Mouse (Mus musculus): ENCODE data around the gene Cacng2. TPM values are rescaled to one million over a fixed set of nuclear protein-coding genes. Genes with fewer than 3 reads are reported as not detected.
"Not testable (repeated sequence)": the region's sequence is repeated elsewhere in the genome, so short reads cannot be mapped to it uniquely, and the experiment has no call there.

Cacng2 gene
- polyA plus RNA-seq, 1 experiment from 2014 or later: 6.9 TPM

- H3K27ac ChIP-seq (ENCODE audit: low read length); ATAC-seq; H3K9me3 ChIP-seq (ENCODE audit: control insufficient read depth, low read length); H3K36me3 ChIP-seq (ENCODE audit: control insufficient read depth, insufficient read depth); H3K4me2 ChIP-seq (ENCODE audit: low read length); H3K9ac ChIP-seq (replicated peaks; ENCODE audit: low read depth, low read length); H3K4me1 ChIP-seq (replicated peaks; ENCODE audit: control insufficient read depth, insufficient read depth, low read length); H3K4me3 ChIP-seq (replicated peaks; ENCODE audit: low read length); H3K27me3 ChIP-seq (replicated peaks; ENCODE audit: control insufficient read depth, insufficient read depth, low read length): not testable (repeated sequence)
- 81% methylated on average over 8 of the region's 8 CpGs for WGBS
These were observed 111.6 kb downstream of the Cacng2 start for GRCm38 (mm10) chr15:78008206-78008605.

- WGBS: 53% methylated on average over 9 of the region's 9 CpGs
- Histone ChIP-seq H3K27ac (ENCODE audit: low read length) (no peak overlapping the region), H3K9ac (replicated peaks; ENCODE audit: low read depth, low read length) (no peak overlapping the region), H3K27me3 (replicated peaks; ENCODE audit: control insufficient read depth, insufficient read depth, low read length) (no peaks in the 10 kb centered on the region), H3K4me3 (replicated peaks; ENCODE audit: low read length) (no peak overlapping the region), H3K36me3 (ENCODE audit: control insufficient read depth, insufficient read depth) (no peaks in the 10 kb centered on the region), H3K9me3 (ENCODE audit: control insufficient read depth, low read length) (no peaks in the 10 kb centered on the region), H3K4me1 (replicated peaks; ENCODE audit: control insufficient read depth, insufficient read depth, low read length) (no peaks in the 10 kb centered on the region), H3K4me2 (ENCODE audit: low read length) (no peak overlapping the region)
- ATAC-seq: no peak; the same call in 1 of the 2 replicates
These were observed 115.9 kb downstream of the Cacng2 start for GRCm38 (mm10) chr15:78003929-78004328.

- H3K36me3 ChIP-seq (ENCODE audit: control insufficient read depth, insufficient read depth): no peaks in the 10 kb centered on the region
- ATAC-seq: no peak
- no peaks in the 10 kb centered on the region for H3K4me1 ChIP-seq (replicated peaks; ENCODE audit: control insufficient read depth, insufficient read depth, low read length)
- no peaks in the 10 kb centered on the region for H3K27me3 ChIP-seq (replicated peaks; ENCODE audit: control insufficient read depth, insufficient read depth, low read length)
- H3K9ac ChIP-seq (replicated peaks; ENCODE audit: low read depth, low read length): no peak overlapping the region
- WGBS: 10% methylated on average over 5 of the region's 5 CpGs
- H3K4me2 ChIP-seq (ENCODE audit: low read length): no peak overlapping the region
- H3K9me3 ChIP-seq (ENCODE audit: control insufficient read depth, low read length): no peaks in the 10 kb centered on the region
- H3K4me3 ChIP-seq (replicated peaks; ENCODE audit: low read length): no peak overlapping the region
- no peak overlapping the region for H3K27ac ChIP-seq (ENCODE audit: low read length)
These were observed 118.4 kb downstream of the Cacng2 start for GRCm38 (mm10) chr15:78001400-78001799.

- 65% methylated on average over 4 of the region's 5 CpGs for WGBS
- no peaks in the 10 kb centered on the region for H3K4me1 ChIP-seq (replicated peaks; ENCODE audit: control insufficient read depth, insufficient read depth, low read length)
- ATAC-seq: no peak
These were observed 131.3 kb downstream of the Cacng2 start for GRCm38 (mm10) chr15:77988541-77988940.

GRCm38 (mm10) chr15:77983391-77983790 lies 136.4 kb downstream of the Cacng2 start:
- Histone ChIP-seq H3K4me1 (replicated peaks; ENCODE audit: control insufficient read depth, insufficient read depth, low read length) (no peaks in the 10 kb centered on the region), H3K27ac (ENCODE audit: low read length) (no peak overlapping the region), H3K9me3 (ENCODE audit: control insufficient read depth, low read length) (no peaks in the 10 kb centered on the region), H3K4me2 (ENCODE audit: low read length) (no peak overlapping the region), H3K36me3 (ENCODE audit: control insufficient read depth, insufficient read depth) (no peaks in the 10 kb centered on the region), H3K27me3 (replicated peaks; ENCODE audit: control insufficient read depth, insufficient read depth, low read length) (no peaks in the 10 kb centered on the region), H3K4me3 (replicated peaks; ENCODE audit: low read length) (no peak overlapping the region), H3K9ac (replicated peaks; ENCODE audit: low read depth, low read length) (no peak overlapping the region)
- ATAC-seq: no peak
- WGBS: 42% methylated on average over 3 of the region's 3 CpGs

More at GRCm38 (mm10) chr15:77988541-77988940, 131.3 kb downstream of the Cacng2 start:
- no peak overlapping the region for H3K9ac ChIP-seq (replicated peaks; ENCODE audit: low read depth, low read length)
- no peaks in the 10 kb centered on the region for H3K9me3 ChIP-seq (ENCODE audit: control insufficient read depth, low read length)
- H3K27ac ChIP-seq (ENCODE audit: low read length): no peak overlapping the region
- H3K4me3 ChIP-seq (replicated peaks; ENCODE audit: low read length): no peak overlapping the region
- H3K27me3 ChIP-seq (replicated peaks; ENCODE audit: control insufficient read depth, insufficient read depth, low read length): no peaks in the 10 kb centered on the region
- no peak overlapping the region for H3K4me2 ChIP-seq (ENCODE audit: low read length)
- no peaks in the 10 kb centered on the region for H3K36me3 ChIP-seq (ENCODE audit: control insufficient read depth, insufficient read depth)

GRCm38 (mm10) chr15:77982195-77982939 lies 137.5 kb downstream of the Cacng2 start:
- Histone ChIP-seq H3K27me3 (replicated peaks; ENCODE audit: control insufficient read depth, insufficient read depth, low read length) (no peaks in the 10 kb centered on the region), H3K4me2 (ENCODE audit: low read length) (no peak overlapping the region), H3K27ac (ENCODE audit: low read length) (no peak overlapping the region), H3K9ac (replicated peaks; ENCODE audit: low read depth, low read length) (peak overlapping the region; percentile 10; the same call in 1 of the 2 replicates), H3K4me1 (replicated peaks; ENCODE audit: control insufficient read depth, insufficient read depth, low read length) (no peaks in the 10 kb centered on the region), H3K9me3 (ENCODE audit: control insufficient read depth, low read length) (no peaks in the 10 kb centered on the region), H3K4me3 (replicated peaks; ENCODE audit: low read length) (no peak overlapping the region), H3K36me3 (ENCODE audit: control insufficient read depth, insufficient read depth) (no peaks in the 10 kb centered on the region)
- 0 out of 2 replicates have a peak, but pooled peaks have one; percentile 47 for ATAC-seq
- WGBS: 26% methylated on average over 18 of the region's 18 CpGs

GRCm38 (mm10) chr15:77981181-77981680 lies 138.6 kb downstream of the Cacng2 start:
- no peak for ATAC-seq
- no peak overlapping the region for H3K27ac ChIP-seq (ENCODE audit: low read length)
- H3K36me3 ChIP-seq (ENCODE audit: control insufficient read depth, insufficient read depth): no peaks in the 10 kb centered on the region
- no peaks in the 10 kb centered on the region for H3K27me3 ChIP-seq (replicated peaks; ENCODE audit: control insufficient read depth, insufficient read depth, low read length)
- no peaks in the 10 kb centered on the region for H3K9me3 ChIP-seq (ENCODE audit: control insufficient read depth, low read length)
- no peak overlapping the region for H3K9ac ChIP-seq (replicated peaks; ENCODE audit: low read depth, low read length)
- 65% methylated on average over 5 of the region's 5 CpGs for WGBS
- no peaks in the 10 kb centered on the region for H3K4me1 ChIP-seq (replicated peaks; ENCODE audit: control insufficient read depth, insufficient read depth, low read length)
- H3K4me2 ChIP-seq (ENCODE audit: low read length): no peak overlapping the region
- no peak overlapping the region for H3K4me3 ChIP-seq (replicated peaks; ENCODE audit: low read length)

GRCm38 (mm10) chr15:77979427-77979865 lies 140.4 kb downstream of the Cacng2 start:
- no peak for ATAC-seq
- Histone ChIP-seq H3K36me3 (ENCODE audit: control insufficient read depth, insufficient read depth) (no peaks in the 10 kb centered on the region), H3K9ac (replicated peaks; ENCODE audit: low read depth, low read length) (no peak overlapping the region), H3K27ac (ENCODE audit: low read length) (no peak overlapping the region), H3K9me3 (ENCODE audit: control insufficient read depth, low read length) (no peaks in the 10 kb centered on the region), H3K4me3 (replicated peaks; ENCODE audit: low read length) (no peak overlapping the region), H3K4me1 (replicated peaks; ENCODE audit: control insufficient read depth, insufficient read depth, low read length) (no peaks in the 10 kb centered on the region), H3K27me3 (replicated peaks; ENCODE audit: control insufficient read depth, insufficient read depth, low read length) (no peaks in the 10 kb centered on the region), H3K4me2 (ENCODE audit: low read length) (no peak overlapping the region)
- 87% methylated on average over 10 of the region's 10 CpGs for WGBS

- 58% methylated on average over 3 of the region's 3 CpGs for WGBS
- no peak for ATAC-seq
- H3K9ac ChIP-seq (replicated peaks; ENCODE audit: low read depth, low read length): no peak overlapping the region
- H3K4me3 ChIP-seq (replicated peaks; ENCODE audit: low read length): no peak overlapping the region
- H3K9me3 ChIP-seq (ENCODE audit: control insufficient read depth, low read length): no peaks in the 10 kb centered on the region
- no peak overlapping the region for H3K27ac ChIP-seq (ENCODE audit: low read length)
- H3K4me2 ChIP-seq (ENCODE audit: low read length): no peak overlapping the region
- H3K4me1 ChIP-seq (replicated peaks; ENCODE audit: control insufficient read depth, insufficient read depth, low read length): no peaks in the 10 kb centered on the region
- H3K27me3 ChIP-seq (replicated peaks; ENCODE audit: control insufficient read depth, insufficient read depth, low read length): no peaks in the 10 kb centered on the region
- no peaks in the 10 kb centered on the region for H3K36me3 ChIP-seq (ENCODE audit: control insufficient read depth, insufficient read depth)
These were observed 142.2 kb downstream of the Cacng2 start for GRCm38 (mm10) chr15:77977663-77978062.
